Mouse (Mus musculus) cerebellum, adult 2 months (tissue): Measurements from ENCODE around the gene Clec4a1.

ENCODE experiments used
- CTCF ChIP-seq: fragments of 200-500 bp; IDR thresholded peaks from 2 replicates; pipeline ENCODE4 v1.5.1; 2011; ENCODE audit warnings: low read depth, mild to moderate bottlenecking, control low read depth, low read length, moderate library complexity, borderline replicate concordance; ENCODE audit not compliant: insufficient read depth
- POLR2A ChIP-seq: fragments of 200-500 bp; IDR thresholded peaks from 2 replicates; pipeline ENCODE4 v1.6.1; 2011; ENCODE audit warnings: low read length, control low read depth, borderline replicate concordance; ENCODE audit not compliant: insufficient read depth

GRCm38 (mm10) chr6:122873871-122874719 lies 47.6 kb upstream of the Clec4a1 start, which contains the start of gene Necap1:
- TF ChIP-seq CTCF = peak; percentile 81
- peak; percentile 79 for TF ChIP-seq POLR2A
